Mouse (Mus musculus) frontal cortex, postnatal 36 days (tissue): ENCODE results near the gene Nfib.

Source experiments
- DNase-seq, 2 experiments: peaks; one replicate each; pipeline ENCODE4 v3.0.0; 2022; ENCODE audit warnings: low spot score in 2 of 2

Nfib gene

DNA sequence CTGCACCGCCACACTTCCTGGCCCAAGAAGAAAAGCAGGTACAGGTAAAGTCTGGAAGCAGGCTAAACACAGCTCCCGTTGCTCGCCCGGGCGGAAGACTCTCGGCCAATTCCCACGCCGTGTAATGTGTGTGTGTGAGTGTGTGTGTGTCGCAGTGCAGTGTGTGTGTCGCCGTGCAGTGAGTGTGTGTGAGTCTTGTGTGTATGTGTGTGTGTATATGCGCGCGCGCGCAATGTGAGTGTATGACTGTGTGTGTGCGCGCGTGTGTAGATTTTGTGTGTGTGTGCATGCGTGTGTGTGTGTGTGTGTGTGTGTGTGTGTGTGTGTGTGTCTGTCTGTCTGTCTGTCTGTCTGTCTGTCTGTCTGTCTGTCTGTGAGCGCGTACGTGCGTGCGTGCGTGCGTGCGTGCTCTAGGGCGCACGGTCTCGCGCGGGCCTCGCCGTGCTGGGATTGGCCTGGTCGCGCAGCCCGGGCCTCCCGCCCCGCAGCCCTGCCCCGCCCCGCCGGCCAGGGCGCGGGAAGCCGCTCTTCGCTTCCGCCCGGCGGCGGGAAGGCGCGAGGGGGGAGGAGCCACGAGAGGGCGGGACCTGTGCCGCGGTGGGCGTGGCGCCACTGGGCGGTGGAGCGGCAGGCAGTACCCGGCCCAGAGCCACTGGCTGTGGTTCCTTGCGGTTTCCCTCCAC lies 192.7 kb downstream of the Nfib start:
- DNase-seq: peak; percentile 94 to 95

DNA sequence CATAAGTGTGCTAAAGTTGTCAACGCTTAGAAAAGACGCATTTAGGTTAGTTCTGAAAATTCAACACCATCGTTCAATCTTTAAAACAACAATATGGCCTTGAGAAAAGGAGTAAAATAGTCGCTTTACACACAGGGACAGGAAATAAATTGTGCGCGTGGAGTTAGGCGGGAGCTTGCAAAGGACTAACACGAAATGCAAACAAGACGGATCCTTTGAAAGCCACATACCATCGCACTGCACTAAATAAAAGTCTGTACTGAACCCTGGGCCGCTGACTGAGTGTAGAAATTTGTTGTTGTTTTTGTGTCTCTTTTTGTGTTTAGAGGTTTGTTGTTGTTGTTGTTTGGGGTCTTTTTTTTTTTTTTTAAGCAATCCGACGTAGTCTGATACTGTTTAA lies 193.2 kb downstream of the Nfib start:
- no peak for DNase-seq

- peak in 1 of 2 experiments; percentile 67 for DNase-seq
These were observed 194.0 kb downstream of the Nfib start for GRCm38 (mm10) chr4:82511524-82511923.

DNA sequence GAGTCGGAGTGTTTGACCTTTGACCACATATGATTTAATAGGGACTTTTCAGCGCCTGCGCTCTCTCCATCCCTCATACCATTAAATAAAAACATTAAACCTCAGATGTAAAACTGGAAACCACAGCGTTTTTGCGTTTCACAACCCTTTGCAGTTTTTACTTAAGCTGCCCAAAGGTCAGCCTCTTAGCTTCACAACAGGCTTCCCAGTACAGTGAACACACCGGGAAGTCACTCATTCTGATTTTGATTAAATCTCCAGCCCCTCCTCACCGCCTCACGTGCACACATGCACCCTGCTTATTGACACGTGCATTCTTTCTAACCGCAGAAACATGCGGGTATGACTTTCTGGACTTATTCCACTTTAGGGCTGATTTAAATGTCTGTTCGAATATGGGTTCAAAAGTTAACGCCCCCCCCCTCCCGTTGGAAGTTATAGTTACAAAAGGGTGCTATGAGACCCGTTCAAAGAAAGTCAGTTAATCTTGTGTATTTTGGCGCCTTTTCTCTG lies 194.5 kb downstream of the Nfib start:
- DNase-seq: no peak

DNA sequence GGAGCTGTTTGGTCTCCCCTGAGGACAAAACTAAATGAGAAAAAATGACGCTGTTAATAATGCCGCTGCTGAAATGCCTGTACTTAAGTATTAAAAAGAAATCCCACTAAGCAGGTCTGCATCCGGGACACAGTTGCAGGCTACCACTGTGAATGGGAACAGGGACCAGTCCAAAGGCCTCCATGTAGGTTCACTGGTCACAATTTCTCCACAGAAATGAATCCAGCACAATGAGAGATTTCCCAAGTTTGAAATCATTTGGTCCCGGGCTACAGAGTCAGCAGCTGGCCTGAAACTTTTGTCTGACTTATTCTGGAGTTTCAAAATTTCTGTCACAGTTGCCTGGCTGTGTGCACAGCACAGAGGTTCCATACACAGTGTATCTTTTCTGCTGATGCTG lies 195.8 kb downstream of the Nfib start:
- DNase-seq: no peak

GRCm38 (mm10) chr4:82509166-82509767 lies 196.3 kb downstream of the Nfib start:
- no peak for DNase-seq

- DNase-seq: no peak
These were observed 197.3 kb downstream of the Nfib start for GRCm38 (mm10) chr4:82508281-82508687.

- DNase-seq: no peak
These were observed 197.8 kb downstream of the Nfib start for GRCm38 (mm10) chr4:82507541-82508280.

DNA sequence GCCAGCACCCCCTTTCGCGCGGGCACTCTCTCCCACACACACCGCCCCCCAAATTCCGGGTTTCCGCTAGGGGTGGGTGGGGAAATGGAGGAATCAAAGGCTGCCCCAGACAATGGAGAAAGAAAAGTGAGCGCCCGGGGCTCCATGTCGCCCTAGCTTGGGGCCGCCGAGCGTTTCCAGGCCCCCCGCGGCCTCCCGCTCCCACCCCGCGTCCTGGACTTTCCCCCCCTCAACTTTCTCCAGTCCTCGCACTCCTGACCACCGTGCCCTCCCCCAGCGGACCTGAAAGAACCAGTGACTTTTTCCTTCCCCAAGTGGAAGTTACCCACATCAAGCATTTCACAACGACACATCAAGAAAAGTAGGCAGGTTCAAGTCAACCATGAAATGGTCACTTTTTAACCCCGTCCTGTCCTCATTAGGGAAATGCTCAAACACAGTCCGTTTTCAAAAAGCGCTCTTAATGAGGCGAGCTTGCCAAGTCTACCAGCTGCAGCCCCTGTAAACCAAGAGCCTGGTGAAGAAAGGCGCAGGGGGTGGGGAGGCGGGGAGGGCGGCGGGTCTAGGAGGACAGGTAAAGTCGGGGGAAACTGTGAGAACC lies 198.7 kb downstream of the Nfib start:
- peak in 1 of 2 experiments; percentile 64 for DNase-seq

DNA sequence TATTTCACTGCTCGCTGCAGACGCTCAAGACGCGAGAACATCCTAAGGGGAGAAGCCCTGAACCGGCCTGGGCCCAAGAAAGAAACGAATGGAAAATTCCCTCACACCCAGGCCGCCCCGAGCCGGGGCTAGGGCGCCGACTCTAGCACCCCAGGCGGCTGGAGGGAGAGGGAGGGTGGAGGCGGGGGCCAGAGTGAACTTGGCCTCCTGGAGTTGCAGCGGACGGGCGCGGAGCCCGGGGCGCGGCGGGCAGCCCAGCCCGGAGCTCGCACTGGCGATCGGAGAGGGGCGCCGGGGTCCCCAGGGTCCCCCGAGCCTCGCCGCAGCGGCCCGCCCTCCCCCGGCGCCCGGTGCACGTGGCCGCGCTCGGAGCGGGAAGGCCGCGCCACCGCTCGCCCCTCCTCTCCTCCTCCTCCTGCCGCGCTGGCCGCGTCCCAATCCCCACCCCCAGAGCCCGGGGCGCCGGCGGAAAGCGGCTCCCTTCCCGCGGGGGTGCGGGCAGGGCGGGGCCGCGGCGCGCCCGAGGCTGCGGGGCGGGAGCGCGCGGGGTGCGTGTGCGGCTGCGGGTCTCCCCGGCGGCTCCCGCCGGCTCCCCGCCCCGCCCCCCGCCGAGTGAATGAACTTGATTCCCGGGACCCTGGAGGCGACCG lies 199.3 kb downstream of the Nfib start:
- DNase-seq: peak; percentile 80 to 84

DNA sequence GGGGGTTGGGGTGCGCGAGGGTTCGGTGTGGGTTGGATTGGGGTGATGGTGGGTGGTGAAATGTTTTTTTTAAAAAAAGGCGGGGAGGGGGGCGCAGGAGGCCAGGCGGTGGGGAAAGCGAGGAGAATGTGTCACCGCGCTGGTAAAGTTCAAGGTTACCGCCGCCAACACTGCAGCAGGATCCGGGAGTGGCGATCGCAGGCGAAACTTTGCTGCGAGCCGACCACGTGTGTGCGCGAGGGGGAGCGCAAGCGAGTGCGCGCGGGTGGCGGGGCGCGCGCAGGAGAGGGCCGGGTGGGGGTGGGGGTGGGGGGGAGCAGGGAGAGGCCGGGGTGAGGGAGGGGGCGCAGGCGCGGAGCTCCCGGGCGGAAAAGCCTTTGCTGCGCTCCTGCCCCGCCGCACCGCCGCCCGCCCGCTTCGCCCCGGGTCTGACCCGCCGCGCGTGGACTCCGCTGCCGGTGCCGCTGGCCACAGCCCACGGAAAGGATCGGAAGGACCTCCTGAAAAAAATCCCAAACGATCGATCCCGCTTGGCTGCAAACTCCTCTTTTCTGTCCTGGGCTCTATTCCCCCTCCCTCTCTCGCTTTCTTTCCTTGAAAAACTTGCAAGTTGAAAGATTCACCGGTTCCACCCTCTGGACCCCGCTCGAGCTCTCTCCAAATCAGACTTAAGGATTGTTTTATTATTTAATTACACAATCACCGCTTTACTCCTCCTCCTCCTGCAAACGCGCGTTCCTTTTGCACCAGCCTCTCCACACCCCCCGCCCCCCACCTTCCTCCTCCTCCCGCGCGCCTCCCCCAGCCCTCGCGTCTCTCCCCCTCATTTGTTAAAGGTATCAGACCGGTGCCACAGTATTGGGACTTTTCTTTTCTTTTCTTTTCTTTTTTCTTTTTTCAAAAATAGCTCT lies 200.2 kb downstream of the Nfib start:
- peak; percentile 66 to 70 for DNase-seq

DNA sequence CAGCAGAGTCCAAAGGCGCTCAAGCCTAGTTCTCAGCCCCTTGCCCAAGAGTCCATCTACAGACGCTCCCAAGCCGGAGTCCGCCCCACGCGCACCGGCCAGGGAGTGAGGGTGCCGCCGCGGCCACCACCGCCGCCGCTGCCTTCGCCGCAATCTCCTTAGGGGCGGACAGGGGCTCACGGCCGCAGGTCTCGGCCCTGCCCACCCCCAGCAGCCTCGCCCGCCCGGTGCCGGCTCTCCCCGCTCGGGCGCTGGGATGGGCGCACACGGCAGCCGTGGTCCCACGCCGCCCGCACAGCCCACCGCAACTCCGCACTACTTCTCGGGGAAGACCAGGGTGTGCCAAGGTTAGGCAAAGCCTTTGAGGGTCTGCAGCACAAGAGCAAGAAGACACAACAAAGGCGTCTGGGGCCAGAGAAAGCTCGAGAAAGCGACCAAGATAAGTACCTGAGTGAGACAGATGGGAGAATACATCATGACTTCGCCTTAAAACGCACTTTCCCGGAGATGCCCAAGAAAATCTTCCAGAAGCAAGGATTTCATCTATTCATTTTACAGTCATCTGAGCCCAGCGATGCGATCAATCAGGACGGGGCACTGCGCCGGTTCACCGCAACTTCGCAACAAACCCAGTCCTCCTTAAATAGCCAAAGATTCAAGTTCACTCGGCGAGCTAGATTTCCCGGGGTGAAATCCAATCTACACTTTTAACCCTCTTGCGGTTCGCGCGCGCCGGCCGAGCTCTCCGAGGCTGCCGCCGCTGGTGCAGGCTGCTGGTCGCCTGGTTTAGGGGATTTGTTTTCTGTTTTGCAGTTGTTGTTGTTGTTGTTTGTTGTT lies 201.0 kb downstream of the Nfib start:
- DNase-seq: peak in 1 of 2 experiments; percentile 54

DNA sequence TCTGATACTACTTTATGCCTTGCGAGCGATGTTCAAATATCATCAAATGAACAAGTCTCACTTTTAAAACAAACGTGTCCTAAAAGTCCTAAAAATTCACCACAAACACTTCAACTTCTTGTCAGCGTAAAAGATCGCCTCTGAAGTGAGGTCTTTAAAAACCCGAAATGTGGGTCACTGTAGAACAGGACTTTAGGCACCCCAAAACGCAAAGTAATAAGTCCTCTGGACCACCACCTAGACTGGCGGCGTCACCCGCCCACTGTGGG lies 201.6 kb downstream of the Nfib start:
- DNase-seq: no peak

DNA sequence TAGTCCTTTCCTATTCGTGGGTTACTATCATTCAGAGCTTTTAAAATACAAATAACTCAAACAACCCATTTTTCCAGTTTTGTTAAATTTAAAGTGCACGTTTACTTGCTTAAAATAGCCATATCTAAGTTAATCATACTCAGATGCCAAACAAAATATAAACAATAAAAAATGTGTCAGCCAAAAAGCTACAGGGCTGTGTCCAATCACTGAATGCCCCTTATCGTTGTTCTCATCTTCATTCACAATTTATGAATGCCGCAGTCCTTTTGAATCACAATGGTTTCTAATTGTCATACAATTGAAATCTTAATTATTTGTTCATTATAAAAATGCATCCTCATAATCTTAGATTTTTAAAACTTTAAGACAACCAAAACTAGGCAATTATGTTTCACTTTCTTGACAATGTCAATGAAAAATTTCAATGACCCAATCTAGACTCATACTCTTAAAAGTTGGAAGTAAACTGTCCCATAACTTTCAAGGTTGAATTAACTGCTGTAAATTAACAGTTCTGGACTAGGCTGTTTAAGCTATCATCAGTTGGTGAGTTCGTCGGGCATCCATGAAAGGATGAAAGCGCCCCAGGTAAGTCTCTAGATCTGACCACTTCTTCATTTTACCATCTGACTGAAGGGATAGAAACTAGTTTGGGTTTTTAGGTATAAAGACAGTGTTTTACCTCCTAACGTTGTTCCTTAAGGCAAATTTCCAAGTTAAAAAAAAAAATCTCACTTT lies 202.1 kb downstream of the Nfib start:
- no peak for DNase-seq

DNA sequence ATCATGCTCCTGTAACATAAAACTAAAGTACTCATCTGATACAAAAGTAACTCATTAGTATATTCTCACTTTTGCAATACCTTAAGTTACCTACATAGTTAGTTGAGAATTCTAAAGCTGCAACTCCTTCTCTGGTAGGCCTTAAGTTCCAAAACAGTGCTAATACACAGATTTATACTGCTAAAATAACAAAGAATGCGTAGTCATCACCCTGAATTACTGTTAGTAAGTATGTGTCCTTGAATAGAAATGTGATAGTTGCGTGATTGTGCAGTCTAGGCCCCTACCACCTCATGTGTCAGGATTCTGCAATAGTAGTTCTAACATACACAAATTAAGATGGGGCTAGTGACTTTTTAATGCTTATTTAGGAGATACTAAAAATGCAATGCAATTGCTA lies 202.9 kb downstream of the Nfib start:
- no peak for DNase-seq

- no peak for DNase-seq
These were observed 203.5 kb downstream of the Nfib start for GRCm38 (mm10) chr4:82502012-82502411.

DNA sequence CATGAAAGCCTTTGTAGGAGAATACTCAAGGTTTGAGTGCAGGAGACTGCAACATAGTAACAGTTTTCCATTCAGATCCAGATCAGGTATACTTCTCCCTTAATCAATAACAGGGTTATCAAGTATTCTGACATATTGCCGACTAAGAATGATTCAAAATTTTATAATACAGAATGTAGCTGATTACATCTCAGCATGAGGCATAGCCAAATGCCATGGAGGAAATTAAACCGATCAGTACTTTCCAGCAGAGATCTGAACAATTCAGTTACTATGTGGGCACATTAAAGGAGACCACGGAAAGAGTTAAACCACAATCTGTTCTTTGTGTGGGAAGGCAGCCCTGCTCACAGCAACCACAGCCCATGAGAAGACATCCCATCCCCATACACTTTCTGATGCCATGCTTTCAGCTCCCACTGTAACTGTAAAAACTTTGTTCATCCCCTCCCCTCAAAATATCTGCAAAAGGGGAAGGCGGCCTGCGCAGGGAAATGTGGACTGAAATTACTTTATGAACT lies 204.9 kb downstream of the Nfib start:
- no peak for DNase-seq

DNA sequence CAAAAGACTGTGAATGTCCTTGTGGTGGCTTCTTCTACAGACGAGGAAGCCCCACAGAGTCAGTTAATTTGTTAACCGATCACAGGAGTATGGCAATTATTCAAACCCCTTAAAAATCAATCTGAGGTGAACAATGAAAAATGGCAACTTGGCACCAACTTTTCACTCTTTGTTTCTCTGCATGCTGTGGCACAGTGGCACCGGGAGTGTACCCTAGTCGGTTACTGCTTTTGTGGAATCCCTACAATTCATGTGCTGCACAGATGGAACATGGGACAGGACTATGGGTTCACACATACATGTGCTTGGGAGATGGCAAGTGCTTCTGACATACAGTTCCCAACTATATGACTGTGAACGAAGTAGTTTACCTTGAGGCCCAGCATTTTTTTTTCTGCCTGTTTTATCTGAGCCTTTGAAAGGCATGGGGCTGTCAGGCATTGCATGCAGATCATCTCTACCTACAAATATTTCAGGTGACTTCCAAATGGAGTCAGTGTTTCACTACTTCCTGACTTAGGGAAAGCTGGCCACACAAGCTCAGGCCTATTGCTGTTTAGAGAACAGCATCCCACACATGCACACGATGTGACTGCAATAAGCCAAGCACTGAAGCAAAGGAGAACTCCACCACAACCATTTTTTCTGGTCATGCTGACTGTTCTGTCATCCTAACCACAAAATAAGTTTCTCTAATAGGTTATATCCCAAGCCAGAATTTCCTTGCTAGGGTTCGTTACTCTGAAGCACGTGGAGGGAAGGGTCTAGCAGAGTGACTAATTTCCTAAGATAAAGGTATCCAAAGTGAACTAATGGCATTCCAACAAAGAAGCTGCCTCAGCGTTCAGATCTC lies 205.6 kb downstream of the Nfib start:
- no peak for DNase-seq
